Comparison of ENCODE assay signal across 8 mouse cellular contexts in the genomic region with DNA sequence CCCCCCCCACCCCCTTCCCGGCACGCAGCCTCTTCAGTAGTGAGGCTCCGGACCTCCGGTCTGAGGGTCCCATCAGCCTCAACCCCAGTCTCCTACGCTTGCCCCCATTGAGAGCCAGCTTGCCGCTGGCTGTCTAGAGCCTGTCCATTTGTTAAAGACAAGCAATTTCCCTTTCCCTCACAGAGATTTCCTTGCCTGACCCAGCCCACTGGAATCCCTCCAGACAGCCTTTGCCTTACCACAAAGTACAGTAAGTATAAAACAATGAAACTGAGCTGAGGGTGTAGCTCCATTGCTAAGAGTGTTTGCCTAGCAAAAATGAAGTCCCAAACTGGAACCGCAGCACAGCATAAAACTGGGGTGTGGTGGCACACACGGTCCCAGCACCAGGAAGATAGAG.
DNase-seq lines count a peak whose midpoint lies in the region; ATAC-seq lines count a peak whose summit lies in the region.

No protein-coding gene starts in this region.

- no peaks in the 10 kb centered on the region for H3K27me3 ChIP-seq in intestine, embryonic 16.5 days (replicated peaks; ENCODE audit: control insufficient read depth, insufficient read depth, low read length)
- H3K27me3 ChIP-seq in intestine, embryonic 15.5 days (replicated peaks) = no peaks in the 10 kb centered on the region
- H3K27me3 ChIP-seq in heart, embryonic 13.5 days (replicated peaks) = no peaks in the 10 kb centered on the region
- no peaks in the 10 kb centered on the region for H3K27me3 ChIP-seq in stomach, embryonic 16.5 days (ENCODE audit: control insufficient read depth, insufficient read depth, low read length)

- H3K9ac ChIP-seq in intestine, embryonic 16.5 days (ENCODE audit: low read depth, low read length) = no peak overlapping the region
- H3K9ac ChIP-seq in intestine, embryonic 15.5 days = no peak overlapping the region
- no peak overlapping the region; the same call in 1 of the 2 replicates for H3K9ac ChIP-seq in heart, embryonic 13.5 days
- peak overlapping the region; percentile 58; the same call in 1 of the 2 replicates for H3K9ac ChIP-seq in stomach, embryonic 16.5 days (ENCODE audit: low read length)

- H3K27ac ChIP-seq in intestine, embryonic 16.5 days (ENCODE audit: low read length) = no peak overlapping the region
- no peak overlapping the region for H3K27ac ChIP-seq in intestine, embryonic 15.5 days
- peak overlapping the region; percentile 56; the same call in 1 of the 2 replicates for H3K27ac ChIP-seq in heart, embryonic 13.5 days (replicated peaks)
- peak overlapping the region; percentile 79 for H3K27ac ChIP-seq in stomach, embryonic 16.5 days (ENCODE audit: low read length)

- H3K4me1 ChIP-seq in intestine, embryonic 16.5 days (ENCODE audit: control insufficient read depth, insufficient read depth, low read length) = 0 out of 2 replicates have a peak, but pooled peaks cover 9% of the 10 kb centered on the region
- no peaks in the 10 kb centered on the region for H3K4me1 ChIP-seq in intestine, embryonic 15.5 days (replicated peaks)
- H3K4me1 ChIP-seq in heart, embryonic 13.5 days = peaks cover 7% of the 10 kb centered on the region
- peaks cover 7% of the 10 kb centered on the region for H3K4me1 ChIP-seq in stomach, embryonic 16.5 days (ENCODE audit: control insufficient read depth, insufficient read depth, low read length)

- peak; percentile 83 to 84 for DNase-seq in kidney, postnatal 36 days
- no peak for DNase-seq in layer of hippocampus, adult 11-12 months (ENCODE audit: low spot score)
- no peak for DNase-seq in layer of hippocampus, adult 9-11 months
- DNase-seq in cerebellum, postnatal 25 days = no peak

- H3K4me2 ChIP-seq in intestine, embryonic 16.5 days (ENCODE audit: low read depth, low read length) = no peak overlapping the region
- H3K4me2 ChIP-seq in intestine, embryonic 15.5 days (replicated peaks) = no peak overlapping the region
- H3K4me2 ChIP-seq in heart, embryonic 13.5 days = peak overlapping the region; percentile 30
- H3K4me2 ChIP-seq in stomach, embryonic 16.5 days (ENCODE audit: low read depth, low read length) = peak overlapping the region; percentile 31; the same call in 1 of the 2 replicates

- peak; percentile 42; the same call in 1 of the 2 replicates for ATAC-seq in intestine, embryonic 16.5 days
- no peak for ATAC-seq in intestine, embryonic 15.5 days
- ATAC-seq in heart, embryonic 13.5 days (ENCODE audit: extremely low read depth, insufficient number of reproducible peaks, low FRiP score, low TSS enrichment) = no peak
- ATAC-seq in stomach, embryonic 16.5 days (ENCODE audit: insufficient read depth, low FRiP score) = peak; percentile 72; the same call in 1 of the 2 replicates

- H3K4me3 ChIP-seq in intestine, embryonic 16.5 days (ENCODE audit: low read length) = no peak overlapping the region
- H3K4me3 ChIP-seq in intestine, embryonic 15.5 days (replicated peaks) = no peak overlapping the region
- no peak overlapping the region for H3K4me3 ChIP-seq in heart, embryonic 13.5 days
- no peak overlapping the region for H3K4me3 ChIP-seq in stomach, embryonic 16.5 days (replicated peaks; ENCODE audit: low read length)

- 50% methylated on average over 8 of the region's 8 CpGs for WGBS in intestine, embryonic 16.5 days
- 46% methylated on average over 8 of the region's 8 CpGs for WGBS in intestine, embryonic 15.5 days
- 50% methylated on average over 8 of the region's 8 CpGs for WGBS in heart, embryonic 13.5 days
- WGBS in stomach, embryonic 16.5 days = 42% methylated on average over 8 of the region's 8 CpGs

- no peaks in the 10 kb centered on the region for H3K36me3 ChIP-seq in intestine, embryonic 16.5 days (ENCODE audit: control insufficient read depth, insufficient read depth, low read length)
- H3K36me3 ChIP-seq in intestine, embryonic 15.5 days = no peaks in the 10 kb centered on the region
- H3K36me3 ChIP-seq in heart, embryonic 13.5 days = no peaks in the 10 kb centered on the region
- H3K36me3 ChIP-seq in stomach, embryonic 16.5 days (ENCODE audit: control insufficient read depth, insufficient read depth, low read length) = no peaks in the 10 kb centered on the region

- H3K9me3 ChIP-seq in intestine, embryonic 16.5 days (ENCODE audit: control insufficient read depth, low read length) = no peaks in the 10 kb centered on the region
- H3K9me3 ChIP-seq in intestine, embryonic 15.5 days = no peaks in the 10 kb centered on the region
- no peaks in the 10 kb centered on the region for H3K9me3 ChIP-seq in heart, embryonic 13.5 days
- H3K9me3 ChIP-seq in stomach, embryonic 16.5 days (replicated peaks; ENCODE audit: control insufficient read depth, low read length) = no peaks in the 10 kb centered on the region

Comparison
In these comparisons a context has a peak if more than half of its experiments do, and no peak if none do; other contexts are left out.
1. ATAC-seq: peak in intestine, embryonic 16.5 days (single experiment) and stomach, embryonic 16.5 days (single experiment); none in intestine, embryonic 15.5 days (single experiment) and heart, embryonic 13.5 days (single experiment).
2. H3K27ac ChIP-seq: peak in heart, embryonic 13.5 days (single experiment) and stomach, embryonic 16.5 days (single experiment); none in intestine, embryonic 16.5 days (single experiment) and intestine, embryonic 15.5 days (single experiment).
3. H3K4me2 ChIP-seq: peak in heart, embryonic 13.5 days (single experiment) and stomach, embryonic 16.5 days (single experiment); none in intestine, embryonic 16.5 days (single experiment) and intestine, embryonic 15.5 days (single experiment).
4. DNase-seq: peak in kidney, postnatal 36 days (2 of 2); none in layer of hippocampus, adult 11-12 months (single experiment), layer of hippocampus, adult 9-11 months (single experiment) and cerebellum, postnatal 25 days (0 of 2).